ENCODE assay signal across 12 mouse cellular contexts in the genomic region with DNA sequence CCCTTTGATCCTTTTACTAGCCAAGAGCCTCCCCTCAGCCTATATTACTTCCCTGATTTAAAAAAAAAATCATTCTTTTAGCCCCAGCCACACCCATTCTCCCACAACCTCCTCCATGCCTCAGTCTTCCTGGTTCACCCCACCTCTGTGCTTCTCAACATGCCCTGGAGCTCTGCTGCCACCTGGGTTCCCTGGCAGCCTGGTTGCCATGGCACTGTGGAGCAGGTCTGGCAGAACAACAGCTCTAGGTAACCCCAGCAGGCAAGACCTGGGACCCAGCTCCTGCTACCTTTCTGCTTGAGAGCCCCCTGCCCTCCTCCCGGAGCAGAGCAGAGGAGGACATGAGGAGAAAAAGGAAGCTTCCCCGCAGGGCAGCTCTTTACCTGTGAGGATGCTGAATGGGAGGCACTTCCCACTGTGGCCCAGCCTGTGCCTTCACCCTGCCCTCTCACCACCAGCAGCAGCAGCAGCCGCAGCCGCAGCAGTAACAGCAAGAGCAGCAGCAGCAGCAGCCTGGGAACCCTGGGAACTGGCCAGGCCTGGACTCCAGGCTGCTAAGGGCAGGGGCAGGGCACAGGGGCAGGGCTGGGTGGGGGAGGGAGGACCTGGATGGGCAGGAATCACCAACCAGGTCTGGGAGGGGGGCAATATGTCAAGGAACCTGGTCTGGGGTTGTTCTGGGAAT. TPM values are rescaled to one million over a fixed set of nuclear protein-coding genes. Genes with fewer than 3 reads are reported as not detected.
DNase-seq lines count a peak whose midpoint lies in the region; ATAC-seq and TF ChIP-seq lines count a peak whose summit lies in the region.
"Had no signal": no experiment of that assay in that cellular context is flagged by ENCODE, and none has a peak within 500 bp of the region (broad histone marks: within the 10 kb centered on the region; RNA-seq: fewer than 3 reads in every experiment).

No protein-coding gene starts in this region.

- H3K4me3 ChIP-seq in intestine, embryonic 16.5 days (ENCODE audit: low read length), result no peak overlapping the region
- no peak overlapping the region for H3K4me3 ChIP-seq in midbrain, postnatal 0 days (ENCODE audit: low read depth, low read length)
- H3K4me3 ChIP-seq: erythroblast, embryonic 14.5 days; hindbrain, embryonic 12.5 days; midbrain, embryonic 12.5 days had no signal

- no peak for TF ChIP-seq CTCF in midbrain, postnatal 0 days (IDR thresholded peaks at IDR 0.05)

- no peak overlapping the region for H3K9ac ChIP-seq in intestine, embryonic 16.5 days (ENCODE audit: low read depth, low read length)
- H3K9ac ChIP-seq in midbrain, postnatal 0 days (replicated peaks; ENCODE audit: low read length, poor library complexity, severe bottlenecking), result no peak overlapping the region
- H3K9ac ChIP-seq: hindbrain, embryonic 12.5 days; midbrain, embryonic 12.5 days had no signal

- H3K4me2 ChIP-seq in intestine, embryonic 16.5 days (ENCODE audit: low read depth, low read length), result no peak overlapping the region
- H3K4me2 ChIP-seq in midbrain, postnatal 0 days (ENCODE audit: low read depth, low read length, poor library complexity, severe bottlenecking), result no peak overlapping the region
- H3K4me2 ChIP-seq: hindbrain, embryonic 12.5 days; midbrain, embryonic 12.5 days had no signal

- peaks cover 10% of the 10 kb centered on the region for H3K27me3 ChIP-seq in intestine, embryonic 16.5 days (replicated peaks; ENCODE audit: control insufficient read depth, insufficient read depth, low read length)
- peaks cover 24% of the 10 kb centered on the region; the same call in 1 of the 2 replicates for H3K27me3 ChIP-seq in midbrain, postnatal 0 days (ENCODE audit: insufficient read depth, low read length)

- DNase-seq in cerebellum, adult 11-12 months, result peak; percentile 59
- no peak for DNase-seq in cerebellum, postnatal 4 days (ENCODE audit: low spot score in 2 of 2)
- DNase-seq in lung, postnatal 14 days, result peak; percentile 2
- DNase-seq in lung, postnatal 4 days, result no peak
- no peak for DNase-seq in midbrain, postnatal 0 days (ENCODE audit: low spot score)
- DNase-seq in yolk sac, embryonic 10.5 days (ENCODE audit: low spot score), result no peak
- DNase-seq in right cerebral cortex, postnatal 10 days (ENCODE audit: low spot score in 2 of 2), result no peak
- DNase-seq: heart, adult 11 months had no signal

- peak; percentile 43 for ATAC-seq in intestine, embryonic 16.5 days
- no peak for ATAC-seq in midbrain, postnatal 0 days (ENCODE audit: low FRiP score)

- H3K4me1 ChIP-seq in intestine, embryonic 16.5 days (ENCODE audit: control insufficient read depth, insufficient read depth, low read length), result no peaks in the 10 kb centered on the region
- peaks cover 6% of the 10 kb centered on the region; the same call in 1 of the 2 replicates for H3K4me1 ChIP-seq in midbrain, postnatal 0 days (ENCODE audit: insufficient read depth, low read length)

- no peaks in the 10 kb centered on the region for H3K9me3 ChIP-seq in intestine, embryonic 16.5 days (ENCODE audit: control insufficient read depth, low read length)
- H3K9me3 ChIP-seq in midbrain, postnatal 0 days (ENCODE audit: low read length), result no peaks in the 10 kb centered on the region
- H3K9me3 ChIP-seq: hindbrain, embryonic 12.5 days; midbrain, embryonic 12.5 days had no signal

- no peak overlapping the region for H3K27ac ChIP-seq in intestine, embryonic 16.5 days (ENCODE audit: low read length)
- peak overlapping the region; percentile 26; the same call in 1 of the 2 replicates for H3K27ac ChIP-seq in midbrain, postnatal 0 days (ENCODE audit: low read depth, low read length)
- H3K27ac ChIP-seq: hindbrain, embryonic 12.5 days; midbrain, embryonic 12.5 days had no signal

- no peaks in the 10 kb centered on the region for H3K36me3 ChIP-seq in intestine, embryonic 16.5 days (ENCODE audit: control insufficient read depth, insufficient read depth, low read length)
- no peaks in the 10 kb centered on the region for H3K36me3 ChIP-seq in midbrain, postnatal 0 days (ENCODE audit: insufficient read depth, low read length)
- H3K36me3 ChIP-seq: hindbrain, embryonic 12.5 days; midbrain, embryonic 12.5 days had no signal

- WGBS in intestine, embryonic 16.5 days, result 42% methylated on average over 4 of the region's 4 CpGs
- WGBS in midbrain, postnatal 0 days, result 26% methylated on average over 4 of the region's 4 CpGs

RNA-seq across cellular contexts. Expression of gene Kdm5c, which starts 30.9 kb away (rescaled TPM):
- polyA plus RNA-seq in intestine, embryonic 16.5 days (2015; fragmentation: Nextera tagmentation; extraction: Ambion mirVana), result 33.5 and 38.3 TPM in 2 replicates
- 54.4 and 58.3 TPM in 2 replicates for total RNA-seq in midbrain, postnatal 0 days (2014; rRNA removed)
- 17.6 and 26.0 TPM in 2 replicates for polyA plus RNA-seq in midbrain, postnatal 0 days (2015; fragmentation: Nextera tagmentation; extraction: Ambion mirVana)

RNA-seq across cellular contexts. Expression of gene Iqsec2, which starts 57.8 kb away (rescaled TPM):
- polyA plus RNA-seq in intestine, embryonic 16.5 days (2015; fragmentation: Nextera tagmentation; extraction: Ambion mirVana), result 4.2 and 4.4 TPM in 2 replicates
- 23.2 and 28.6 TPM in 2 replicates for total RNA-seq in midbrain, postnatal 0 days (2014; rRNA removed)
- polyA plus RNA-seq in midbrain, postnatal 0 days (2015; fragmentation: Nextera tagmentation; extraction: Ambion mirVana), result 7.3 and 7.7 TPM in 2 replicates

Comparison
In these comparisons a context has a peak if more than half of its experiments do, and no peak if none do; other contexts are left out.
1. DNase-seq: peak in cerebellum, adult 11-12 months (single experiment) and lung, postnatal 14 days (single experiment); none in cerebellum, postnatal 4 days (0 of 2), lung, postnatal 4 days (0 of 2), midbrain, postnatal 0 days (single experiment), yolk sac, embryonic 10.5 days (single experiment) and right cerebral cortex, postnatal 10 days (0 of 2).